Mouse (Mus musculus) stomach, postnatal 0 days (tissue): ENCODE data around the gene Tspan31. TPM values are rescaled to one million over a fixed set of nuclear protein-coding genes. Genes with fewer than 3 reads are reported as not detected.
A peak's percentile ranks its signal among the peaks of the same experiment; 100 is the strongest.

ENCODE experiments used
- ATAC-seq: fragments of 200-750 bp; cut with Nextera tagmentation; 2 replicates; pipeline ENCODE4 v1.8.0; 2017; ENCODE audit not compliant: low FRiP score, low TSS enrichment
- DNase-seq: peaks from one replicate; pipeline ENCODE4 v3.0.0-alpha.2; 2016; ENCODE audit warnings: low spot score
- H3K27ac ChIP-seq: fragments of 300-500 bp; sonication (generic); replicated peaks from 2 replicates; pipeline ENCODE4 v1.5.1; 2014; ENCODE audit warnings: mild to moderate bottlenecking, control low read depth
- H3K27me3 ChIP-seq: fragments of 300-500 bp; sonication (generic); 2 replicates; pipeline ENCODE4 v1.6.1; 2014; ENCODE audit warnings: low read length; ENCODE audit not compliant: control insufficient read depth, insufficient read depth
- H3K36me3 ChIP-seq: fragments of 300-500 bp; sonication (generic); 2 replicates; pipeline ENCODE4 v1.6.1; 2014; ENCODE audit warnings: low read length, mixed read lengths; ENCODE audit not compliant: control insufficient read depth, insufficient read depth
- H3K4me1 ChIP-seq: fragments of 300-500 bp; sonication (generic); replicated peaks from 2 replicates; pipeline ENCODE4 v1.6.1; 2014; ENCODE audit warnings: antibody characterized with exemption; ENCODE audit not compliant: control insufficient read depth, insufficient read depth
- H3K4me2 ChIP-seq: fragments of 300-500 bp; sonication (generic); replicated peaks from 2 replicates; pipeline ENCODE4 v1.6.1; 2014; ENCODE audit warnings: low read depth, mild to moderate bottlenecking, control low read depth, moderate library complexity
- H3K4me3 ChIP-seq: fragments of 300-500 bp; sonication (generic); 2 replicates; pipeline ENCODE4 v1.5.1; 2014; ENCODE audit warnings: low read depth, low read length, control low read depth
- H3K9ac ChIP-seq: fragments of 300-500 bp; sonication (generic); 2 replicates; pipeline ENCODE4 v1.6.1; 2014; ENCODE audit warnings: mild to moderate bottlenecking, low read length, control low read depth, mixed read lengths
- H3K9me3 ChIP-seq: fragments of 300-500 bp; sonication (generic); 2 replicates; pipeline ENCODE4 v1.6.1; 2016; ENCODE audit warnings: low read length; ENCODE audit not compliant: control insufficient read depth
- CTCF ChIP-seq: IDR thresholded peaks from 2 replicates; pipeline ENCODE4 v1.5.1; 2016; ENCODE audit warnings: antibody characterized with exemption, low read depth, mild to moderate bottlenecking, moderate library complexity
- EP300 ChIP-seq: optimal IDR thresholded peaks from 2 replicates; pipeline ENCODE3; 2016; ENCODE audit warnings: antibody characterized with exemption
- WGBS: fragments of 180-500 bp; shearing (Covaris S2); extraction: QIAGEN DNeasy Blood & Tissue Kit; methylation state at CpG from one replicate; pipeline ENCODE4 v1.1.7; 2014; 5-methylcytosine and 5-hydroxymethylcytosine counted together
- polyA plus RNA-seq: library from polyadenylated mRNA; unstranded; fragments of >200 nt; fragmentation: Nextera tagmentation; extraction: Ambion mirVana; gene quantifications from 2 replicates; pipeline ENCODE4 v1.2.1, GENCODE M21; 2015

The Tspan31 gene
- polyA plus RNA-seq, 1 experiment from 2014 or later, result 82.8 TPM

- Histone ChIP-seq H3K9me3 (no peaks in the 10 kb centered on the region), H3K27ac (no peak overlapping the region), H3K4me2 (peak overlapping the region; percentile 70), H3K9ac (peak overlapping the region; percentile 38), H3K4me3 (peak overlapping the region; percentile 49), H3K4me1 (no peaks in the 10 kb centered on the region; the same call in 1 of the 2 replicates), H3K27me3 (peaks cover 5% of the 10 kb centered on the region), H3K36me3 (no peaks in the 10 kb centered on the region)
- DNase-seq, result no peak
- TF ChIP-seq CTCF (no peak), EP300 (no peak)
- no peak for ATAC-seq
- 2% methylated on average over 19 of the region's 49 CpGs for WGBS
Measured at GRCm38 (mm10) chr10:127078677-127079575, 8.9 kb upstream of the Tspan31 start.

- Histone ChIP-seq H3K4me2 (peak overlapping the region; percentile 70), H3K36me3 (no peaks in the 10 kb centered on the region), H3K4me1 (no peaks in the 10 kb centered on the region; the same call in 1 of the 2 replicates), H3K27me3 (peaks cover 5% of the 10 kb centered on the region), H3K4me3 (no peak overlapping the region; the same call in 1 of the 2 replicates), H3K9me3 (no peaks in the 10 kb centered on the region), H3K27ac (no peak overlapping the region), H3K9ac (no peak overlapping the region)
- TF ChIP-seq EP300 (no peak), CTCF (no peak)
- ATAC-seq, result no peak
- WGBS, result 3% methylated on average over 12 of the region's 12 CpGs
- DNase-seq, result no peak
Measured at GRCm38 (mm10) chr10:127078001-127078676, 8.1 kb upstream of the Tspan31 start.

- Histone ChIP-seq H3K36me3 (no peaks in the 10 kb centered on the region), H3K4me3 (no peak overlapping the region), H3K27me3 (peaks cover 5% of the 10 kb centered on the region), H3K4me2 (no peak overlapping the region), H3K9me3 (no peaks in the 10 kb centered on the region), H3K4me1 (no peaks in the 10 kb centered on the region; the same call in 1 of the 2 replicates), H3K27ac (no peak overlapping the region), H3K9ac (no peak overlapping the region)
- TF ChIP-seq CTCF (no peak), EP300 (no peak)
- no peak for ATAC-seq
- DNase-seq, result no peak
- WGBS, result 19% methylated on average over 10 of the region's 10 CpGs
Measured at GRCm38 (mm10) chr10:127077515-127077914, 7.5 kb upstream of the Tspan31 start.

- no peaks in the 10 kb centered on the region for H3K9me3 ChIP-seq
- no peaks in the 10 kb centered on the region for H3K36me3 ChIP-seq
- H3K9ac ChIP-seq, result no peak overlapping the region
- no peak overlapping the region for H3K27ac ChIP-seq
- no peak overlapping the region for H3K4me3 ChIP-seq
- H3K4me1 ChIP-seq, result no peaks in the 10 kb centered on the region; the same call in 1 of the 2 replicates
- peaks cover 4% of the 10 kb centered on the region for H3K27me3 ChIP-seq
- ATAC-seq, result no peak
- 31% methylated on average over 4 of the region's 4 CpGs for WGBS
- no peak overlapping the region for H3K4me2 ChIP-seq
- no peak for DNase-seq
- TF ChIP-seq EP300 (no peak), CTCF (no peak)
Measured at GRCm38 (mm10) chr10:127076082-127076481, 6.0 kb upstream of the Tspan31 start.

GRCm38 (mm10) chr10:127075651-127076050, 5.6 kb upstream of the Tspan31 start:
- Histone ChIP-seq H3K36me3 (no peaks in the 10 kb centered on the region), H3K4me3 (no peak overlapping the region), H3K4me1 (no peaks in the 10 kb centered on the region; the same call in 1 of the 2 replicates), H3K4me2 (no peak overlapping the region), H3K9ac (no peak overlapping the region), H3K27me3 (no peaks in the 10 kb centered on the region; the same call in 1 of the 2 replicates), H3K9me3 (no peaks in the 10 kb centered on the region), H3K27ac (no peak overlapping the region)
- DNase-seq (no peak), ATAC-seq (no peak)
- 63% methylated on average over 8 of the region's 8 CpGs for WGBS
- no peak for TF ChIP-seq EP300
- TF ChIP-seq CTCF, result no peak
